Comparison of ENCODE assay signal across 28 mouse cellular contexts in genomic region chr11:115242746-115243145, GRCm38 (mm10). TPM values are rescaled to one million over a fixed set of nuclear protein-coding genes. Genes with fewer than 3 reads are reported as not detected.
DNase-seq lines count a peak whose midpoint lies in the region; ATAC-seq lines count a peak whose summit lies in the region.
"Had no signal": no experiment of that assay in that cellular context is flagged by ENCODE, and none has a peak within 500 bp of the region (broad histone marks: within the 10 kb centered on the region; RNA-seq: fewer than 3 reads in every experiment).

No protein-coding gene starts in this region.

- no peak overlapping the region for H3K9ac ChIP-seq in midbrain, embryonic 16.5 days (ENCODE audit: low read depth, low read length)
- H3K9ac ChIP-seq: embryonic facial prominence, embryonic 12.5 days; forebrain, embryonic 13.5 days; forebrain, embryonic 15.5 days had no signal

- H3K27me3 ChIP-seq in heart, embryonic 10.5 days (ENCODE audit: insufficient read depth, poor library complexity, severe bottlenecking), result peaks cover 73% of the 10 kb centered on the region
- H3K27me3 ChIP-seq in midbrain, embryonic 10.5 days (ENCODE audit: low read depth, poor library complexity, severe bottlenecking), result peaks cover 42% of the 10 kb centered on the region
- H3K27me3 ChIP-seq in midbrain, embryonic 16.5 days (ENCODE audit: control insufficient read depth, insufficient read depth, low read depth, low read length), result peaks cover under 1% of the 10 kb centered on the region; the same call in 1 of the 2 replicates
- H3K27me3 ChIP-seq: CH12.LX, Patski had no signal

- H3K9me3 ChIP-seq in heart, embryonic 10.5 days, result no peaks in the 10 kb centered on the region
- H3K9me3 ChIP-seq in midbrain, embryonic 10.5 days (replicated peaks), result no peaks in the 10 kb centered on the region
- H3K9me3 ChIP-seq in midbrain, embryonic 16.5 days (replicated peaks; ENCODE audit: control insufficient read depth, low read length, poor library complexity, severe bottlenecking), result no peaks in the 10 kb centered on the region
- H3K9me3 ChIP-seq: embryonic facial prominence, embryonic 10.5 days; embryonic facial prominence, embryonic 12.5 days; forebrain, embryonic 13.5 days; forebrain, embryonic 15.5 days; G1E had no signal

- peaks cover 75% of the 10 kb centered on the region for H3K4me1 ChIP-seq in heart, embryonic 10.5 days
- peaks cover 75% of the 10 kb centered on the region for H3K4me1 ChIP-seq in midbrain, embryonic 10.5 days
- peaks cover 7% of the 10 kb centered on the region; the same call in 1 of the 2 replicates for H3K4me1 ChIP-seq in midbrain, embryonic 16.5 days (ENCODE audit: control insufficient read depth, insufficient read depth, low read length)
- H3K4me1 ChIP-seq: embryonic facial prominence, embryonic 12.5 days had no signal

- H3K4me3 ChIP-seq in heart, embryonic 10.5 days, result no peak overlapping the region
- H3K4me3 ChIP-seq in midbrain, embryonic 10.5 days, result no peak overlapping the region
- H3K4me3 ChIP-seq in midbrain, embryonic 16.5 days (ENCODE audit: low read depth, low read length), result no peak overlapping the region
- H3K4me3 ChIP-seq: embryonic facial prominence, embryonic 10.5 days; embryonic facial prominence, embryonic 12.5 days; forebrain, embryonic 13.5 days; forebrain, embryonic 15.5 days had no signal

- 0 out of 2 replicates have a peak overlapping the region, but pooled peaks have one; percentile 13 for H3K27ac ChIP-seq in heart, embryonic 10.5 days
- 0 out of 2 replicates have a peak overlapping the region, but pooled peaks have one; percentile 1 for H3K27ac ChIP-seq in midbrain, embryonic 10.5 days (replicated peaks)
- no peak overlapping the region for H3K27ac ChIP-seq in midbrain, embryonic 16.5 days (ENCODE audit: low read length)
- H3K27ac ChIP-seq: embryonic facial prominence, embryonic 10.5 days; embryonic facial prominence, embryonic 12.5 days; forebrain, embryonic 13.5 days; forebrain, embryonic 15.5 days had no signal

- DNase-seq in heart, embryonic 10.5 days (ENCODE audit: low spot score), result no peak
- DNase-seq in heart, adult 8-10 months (ENCODE audit: low spot score), result no peak
- DNase-seq in midbrain, embryonic 10.5 days (ENCODE audit: low spot score), result no peak
- DNase-seq in thymus, postnatal 0 days (ENCODE audit: low spot score), result peak; percentile 60
- no peak for DNase-seq in thymus, postnatal 25 days
- peak; percentile 67 for DNase-seq in thymus, postnatal 4 days
- no peak for DNase-seq in cerebellum, postnatal 4 days (ENCODE audit: low spot score in 2 of 2)
- DNase-seq: adrenal gland, adult 8-10 months; adrenal gland, postnatal 14 days; adrenal gland, postnatal 36 days; B cell, adult 2 months; cerebellum, adult 11-12 months; cerebellum, adult 2 months; cerebellum, adult 9-10 months; cerebellum, postnatal 14 days; cerebellum, postnatal 36 days had no signal

- 81% methylated on average over 3 of the region's 3 CpGs for WGBS in heart, embryonic 10.5 days
- 82% methylated on average over 3 of the region's 3 CpGs for WGBS in midbrain, embryonic 10.5 days
- WGBS in midbrain, embryonic 16.5 days, result 80% methylated on average over 3 of the region's 3 CpGs

- no peak for ATAC-seq in midbrain, embryonic 16.5 days
- ATAC-seq: activated CD4-positive, CD25-positive, alpha-beta regulatory T cell, adult 4 months; CD4-positive, CD25-positive, alpha-beta regulatory T cell, adult 4 months; forebrain, embryonic 13.5 days; forebrain, embryonic 15.5 days; Patski had no signal

- peaks cover 26% of the 10 kb centered on the region; the same call in 1 of the 2 replicates for H3K36me3 ChIP-seq in heart, embryonic 10.5 days
- H3K36me3 ChIP-seq in midbrain, embryonic 10.5 days, result peaks cover 22% of the 10 kb centered on the region
- 0 out of 2 replicates have a peak, but pooled peaks cover 3% of the 10 kb centered on the region for H3K36me3 ChIP-seq in midbrain, embryonic 16.5 days (ENCODE audit: control insufficient read depth, insufficient read depth, low read length)
- H3K36me3 ChIP-seq: forebrain, embryonic 15.5 days had no signal

- H3K4me2 ChIP-seq in midbrain, embryonic 16.5 days (ENCODE audit: low read length), result no peak overlapping the region
- H3K4me2 ChIP-seq: embryonic facial prominence, embryonic 12.5 days; forebrain, embryonic 13.5 days; forebrain, embryonic 15.5 days had no signal

RNA-seq across cellular contexts. Expression of gene Grin2c, which starts 24.3 kb away (rescaled TPM):
- 0.23 and 0.65 TPM in 2 replicates for polyA plus RNA-seq in heart, embryonic 10.5 days (2016; fragmentation: Nextera tagmentation; extraction: Ambion mirVana)
- under 1 TPM; 0.09 to 0.65 (median 0.23) TPM for total RNA-seq in heart, adult 8-10 months (2022)
- 0.02 and 0.06 TPM in 2 replicates for polyA plus RNA-seq in midbrain, embryonic 10.5 days (2016; fragmentation: Nextera tagmentation; extraction: Ambion mirVana)
- 0.18 and 0.31 TPM in 2 replicates for polyA plus RNA-seq in midbrain, embryonic 16.5 days (2015; fragmentation: Nextera tagmentation; extraction: Ambion mirVana)
- polyA plus RNA-seq in thymus, postnatal 0 days (2015; fragmentation: Nextera tagmentation; extraction: Ambion mirVana), result 0.60 and 0.83 TPM in 2 replicates
- polyA plus RNA-seq: activated CD4-positive, CD25-positive, alpha-beta regulatory T cell, adult 4 months; CD4-positive, CD25-positive, alpha-beta regulatory T cell, adult 4 months; embryonic facial prominence, embryonic 14.5 days; forebrain, embryonic 11.5 days; forebrain, embryonic 13.5 days; G1E; Patski had no signal

RNA-seq across cellular contexts. Expression of gene Fdxr, which starts 34.1 kb away (rescaled TPM):
- polyA plus RNA-seq in heart, embryonic 10.5 days (2016; fragmentation: Nextera tagmentation; extraction: Ambion mirVana), result 14.3 and 16.5 TPM in 2 replicates
- total RNA-seq in heart, adult 8-10 months (2022), result 1 to 10 TPM; 9.1 to 10.0 (median 9.6) TPM
- polyA plus RNA-seq in midbrain, embryonic 10.5 days (2016; fragmentation: Nextera tagmentation; extraction: Ambion mirVana), result 16.7 and 19.8 TPM in 2 replicates
- 19.7 and 23.4 TPM in 2 replicates for polyA plus RNA-seq in midbrain, embryonic 16.5 days (2015; fragmentation: Nextera tagmentation; extraction: Ambion mirVana)
- polyA plus RNA-seq in thymus, postnatal 0 days (2015; fragmentation: Nextera tagmentation; extraction: Ambion mirVana), result 22.0 and 22.4 TPM in 2 replicates

RNA-seq across cellular contexts. Expression of gene Fads6, which starts 54.7 kb away (rescaled TPM):
- 0.64 and 1.3 TPM in 2 replicates for polyA plus RNA-seq in heart, embryonic 10.5 days (2016; fragmentation: Nextera tagmentation; extraction: Ambion mirVana)
- 1 to 10 TPM; 2.0 to 3.5 (median 2.3) TPM for total RNA-seq in heart, adult 8-10 months (2022)
- polyA plus RNA-seq in midbrain, embryonic 10.5 days (2016; fragmentation: Nextera tagmentation; extraction: Ambion mirVana), result 0.22 and 0.37 TPM in 2 replicates
- 0.91 and 1.4 TPM in 2 replicates for polyA plus RNA-seq in midbrain, embryonic 16.5 days (2015; fragmentation: Nextera tagmentation; extraction: Ambion mirVana)
- 0.37 and 0.39 TPM in 2 replicates for polyA plus RNA-seq in thymus, postnatal 0 days (2015; fragmentation: Nextera tagmentation; extraction: Ambion mirVana)
- polyA plus RNA-seq: G1E had no signal

RNA-seq across cellular contexts. Expression of gene Nat9, which starts 55.1 kb away (rescaled TPM):
- polyA plus RNA-seq in heart, embryonic 10.5 days (2016; fragmentation: Nextera tagmentation; extraction: Ambion mirVana), result 15.8 and 17.0 TPM in 2 replicates
- total RNA-seq in heart, adult 8-10 months (2022), result 10 to 100 TPM; 25.0 to 34.9 (median 25.9) TPM
- polyA plus RNA-seq in midbrain, embryonic 10.5 days (2016; fragmentation: Nextera tagmentation; extraction: Ambion mirVana), result 17.8 and 19.5 TPM in 2 replicates
- 23.2 and 23.9 TPM in 2 replicates for polyA plus RNA-seq in midbrain, embryonic 16.5 days (2015; fragmentation: Nextera tagmentation; extraction: Ambion mirVana)
- polyA plus RNA-seq in thymus, postnatal 0 days (2015; fragmentation: Nextera tagmentation; extraction: Ambion mirVana), result 19.3 and 20.1 TPM in 2 replicates

RNA-seq across cellular contexts. Expression of gene Tmem104, which starts 55.5 kb away (rescaled TPM):
- 9.6 TPM in 2 replicates for polyA plus RNA-seq in heart, embryonic 10.5 days (2016; fragmentation: Nextera tagmentation; extraction: Ambion mirVana)
- 10 to 100 TPM in 1 of 4 experiments, 1 to 10 TPM in 3; 8.7 to 10.9 (median 9.1) TPM for total RNA-seq in heart, adult 8-10 months (2022)
- 7.1 and 11.3 TPM in 2 replicates for polyA plus RNA-seq in midbrain, embryonic 10.5 days (2016; fragmentation: Nextera tagmentation; extraction: Ambion mirVana)
- 12.5 and 14.9 TPM in 2 replicates for polyA plus RNA-seq in midbrain, embryonic 16.5 days (2015; fragmentation: Nextera tagmentation; extraction: Ambion mirVana)
- 8.6 and 10.8 TPM in 2 replicates for polyA plus RNA-seq in thymus, postnatal 0 days (2015; fragmentation: Nextera tagmentation; extraction: Ambion mirVana)

Comparison
In these comparisons a context has a peak if more than half of its experiments do, and no peak if none do; other contexts are left out.
1. DNase-seq: peak in thymus, postnatal 0 days (single experiment) and thymus, postnatal 4 days (single experiment); none in heart, embryonic 10.5 days (single experiment), heart, adult 8-10 months (single experiment), midbrain, embryonic 10.5 days (single experiment), thymus, postnatal 25 days (single experiment) and cerebellum, postnatal 4 days (0 of 2).